Mouse (Mus musculus): ENCODE data around the gene Ints12.

- no peak for TF ChIP-seq CTCF (IDR thresholded peaks at IDR 0.05; ENCODE audit: borderline replicate concordance, insufficient read depth, low read depth, low read length)
- TF ChIP-seq POLR2A (IDR thresholded peaks at IDR 0.05; ENCODE audit: borderline replicate concordance, insufficient read depth, low read length) = no peak
These were observed 448 bp upstream of the Ints12 start for GRCm38 (mm10) chr3:133091121-133091663.

All from cerebellum, adult 2 months (tissue).